Mouse (Mus musculus): ENCODE results near the gene Syne2. TPM values are rescaled to one million over a fixed set of nuclear protein-coding genes. Genes with fewer than 3 reads are reported as not detected.

Gene Syne2
- polyA plus RNA-seq, 1 experiment from 2014 or later = 80.1 TPM

GRCm38 (mm10) chr12:75822122-75822521 lies 4.2 kb downstream of the Syne2 start:
- WGBS = 61% methylated on average over 6 of the region's 6 CpGs
- no peaks in the 10 kb centered on the region for H3K9me3 ChIP-seq (ENCODE audit: control insufficient read depth, low read length)
- H3K4me2 ChIP-seq = no peak overlapping the region
- DNase-seq (ENCODE audit: low spot score, missing footprints) (peak; percentile 59), ATAC-seq (ENCODE audit: low FRiP score) (no peak)
- no peaks in the 10 kb centered on the region for H3K36me3 ChIP-seq (ENCODE audit: control insufficient read depth, insufficient read depth, low read length)
- H3K27me3 ChIP-seq (ENCODE audit: control insufficient read depth, insufficient read depth, low read length) = no peaks in the 10 kb centered on the region
- H3K27ac ChIP-seq (ENCODE audit: low read depth, low read length) = no peak overlapping the region
- peaks cover 11% of the 10 kb centered on the region for H3K4me1 ChIP-seq (ENCODE audit: control insufficient read depth, insufficient read depth, low read length)
- no peak overlapping the region for H3K9ac ChIP-seq (ENCODE audit: low read length)
- H3K4me3 ChIP-seq (ENCODE audit: low read depth, low read length) = no peak overlapping the region

GRCm38 (mm10) chr12:75823475-75823874 lies 5.5 kb downstream of the Syne2 start:
- H3K36me3 ChIP-seq (ENCODE audit: control insufficient read depth, insufficient read depth, low read length) = no peaks in the 10 kb centered on the region
- no peak overlapping the region for H3K9ac ChIP-seq (ENCODE audit: low read length)
- no peak overlapping the region for H3K27ac ChIP-seq (ENCODE audit: low read depth, low read length)
- no peaks in the 10 kb centered on the region for H3K27me3 ChIP-seq (ENCODE audit: control insufficient read depth, insufficient read depth, low read length)
- WGBS = 90% methylated on average over 6 of the region's 6 CpGs
- H3K4me1 ChIP-seq (ENCODE audit: control insufficient read depth, insufficient read depth, low read length) = peaks cover 11% of the 10 kb centered on the region
- H3K4me3 ChIP-seq (ENCODE audit: low read depth, low read length) = no peak overlapping the region
- H3K4me2 ChIP-seq = no peak overlapping the region
- ATAC-seq (ENCODE audit: low FRiP score) = no peak
- no peak for DNase-seq (ENCODE audit: low spot score, missing footprints)
- no peaks in the 10 kb centered on the region for H3K9me3 ChIP-seq (ENCODE audit: control insufficient read depth, low read length)

- no peaks in the 10 kb centered on the region for H3K36me3 ChIP-seq (ENCODE audit: control insufficient read depth, insufficient read depth, low read length)
- WGBS = 92% methylated on average over 7 of the region's 7 CpGs
- no peak overlapping the region for H3K9ac ChIP-seq (ENCODE audit: low read length)
- H3K4me2 ChIP-seq = no peak overlapping the region
- H3K4me1 ChIP-seq (ENCODE audit: control insufficient read depth, insufficient read depth, low read length) = peaks cover 3% of the 10 kb centered on the region
- no peaks in the 10 kb centered on the region for H3K27me3 ChIP-seq (ENCODE audit: control insufficient read depth, insufficient read depth, low read length)
- no peaks in the 10 kb centered on the region for H3K9me3 ChIP-seq (ENCODE audit: control insufficient read depth, low read length)
- H3K27ac ChIP-seq (ENCODE audit: low read depth, low read length) = no peak overlapping the region
- ATAC-seq (ENCODE audit: low FRiP score) = no peak
- H3K4me3 ChIP-seq (ENCODE audit: low read depth, low read length) = no peak overlapping the region
- DNase-seq (ENCODE audit: low spot score, missing footprints) = no peak
Measured at GRCm38 (mm10) chr12:75825458-75825857, 7.5 kb downstream of the Syne2 start.

- 76% methylated on average over 10 of the region's 10 CpGs for WGBS
- no peaks in the 10 kb centered on the region for H3K36me3 ChIP-seq (ENCODE audit: control insufficient read depth, insufficient read depth, low read length)
- peaks cover 3% of the 10 kb centered on the region for H3K4me1 ChIP-seq (ENCODE audit: control insufficient read depth, insufficient read depth, low read length)
- H3K27me3 ChIP-seq (ENCODE audit: control insufficient read depth, insufficient read depth, low read length) = no peaks in the 10 kb centered on the region
- ATAC-seq (ENCODE audit: low FRiP score) (no peak), DNase-seq (ENCODE audit: low spot score, missing footprints) (no peak)
- H3K4me3 ChIP-seq (ENCODE audit: low read depth, low read length) = no peak overlapping the region
- H3K4me2 ChIP-seq = no peak overlapping the region
- H3K27ac ChIP-seq (ENCODE audit: low read depth, low read length) = no peak overlapping the region
- H3K9ac ChIP-seq (ENCODE audit: low read length) = no peak overlapping the region
- no peaks in the 10 kb centered on the region for H3K9me3 ChIP-seq (ENCODE audit: control insufficient read depth, low read length)
Measured at GRCm38 (mm10) chr12:75826699-75827353, 8.9 kb downstream of the Syne2 start.

- Histone ChIP-seq H3K4me1 (ENCODE audit: control insufficient read depth, insufficient read depth, low read length) (no peaks in the 10 kb centered on the region; the same call in 1 of the 2 replicates), H3K27me3 (ENCODE audit: control insufficient read depth, insufficient read depth, low read length) (no peaks in the 10 kb centered on the region), H3K9ac (ENCODE audit: low read length) (no peak overlapping the region), H3K4me2 (no peak overlapping the region), H3K4me3 (ENCODE audit: low read depth, low read length) (no peak overlapping the region), H3K27ac (ENCODE audit: low read depth, low read length) (no peak overlapping the region), H3K36me3 (ENCODE audit: control insufficient read depth, insufficient read depth, low read length) (no peaks in the 10 kb centered on the region), H3K9me3 (ENCODE audit: control insufficient read depth, low read length) (no peaks in the 10 kb centered on the region)
- 85% methylated on average over 15 of the region's 15 CpGs for WGBS
- ATAC-seq (ENCODE audit: low FRiP score) (no peak), DNase-seq (ENCODE audit: low spot score, missing footprints) (no peak)
Measured at GRCm38 (mm10) chr12:75827751-75828150, 9.8 kb downstream of the Syne2 start.

- no peak overlapping the region for H3K27ac ChIP-seq (ENCODE audit: low read depth, low read length)
- ATAC-seq (ENCODE audit: low FRiP score) = no peak
- H3K9me3 ChIP-seq (ENCODE audit: control insufficient read depth, low read length) = no peaks in the 10 kb centered on the region
- WGBS = 91% methylated on average over 5 of the region's 5 CpGs
- H3K36me3 ChIP-seq (ENCODE audit: control insufficient read depth, insufficient read depth, low read length) = no peaks in the 10 kb centered on the region
- no peak overlapping the region for H3K4me2 ChIP-seq
- no peak overlapping the region for H3K4me3 ChIP-seq (ENCODE audit: low read depth, low read length)
- peaks cover 5% of the 10 kb centered on the region for H3K4me1 ChIP-seq (ENCODE audit: control insufficient read depth, insufficient read depth, low read length)
- DNase-seq (ENCODE audit: low spot score, missing footprints) = no peak
- H3K9ac ChIP-seq (ENCODE audit: low read length) = no peak overlapping the region
- no peaks in the 10 kb centered on the region for H3K27me3 ChIP-seq (ENCODE audit: control insufficient read depth, insufficient read depth, low read length)
Measured at GRCm38 (mm10) chr12:75829616-75830015, 11.7 kb downstream of the Syne2 start.

GRCm38 (mm10) chr12:75833149-75833959 lies 15.4 kb downstream of the Syne2 start:
- WGBS = 79% methylated on average over 12 of the region's 12 CpGs
- Histone ChIP-seq H3K27ac (ENCODE audit: low read depth, low read length) (no peak overlapping the region), H3K4me2 (no peak overlapping the region), H3K4me3 (ENCODE audit: low read depth, low read length) (no peak overlapping the region), H3K9ac (ENCODE audit: low read length) (no peak overlapping the region), H3K9me3 (ENCODE audit: control insufficient read depth, low read length) (no peaks in the 10 kb centered on the region), H3K36me3 (ENCODE audit: control insufficient read depth, insufficient read depth, low read length) (no peaks in the 10 kb centered on the region), H3K4me1 (ENCODE audit: control insufficient read depth, insufficient read depth, low read length) (peaks cover 22% of the 10 kb centered on the region), H3K27me3 (ENCODE audit: control insufficient read depth, insufficient read depth, low read length) (no peaks in the 10 kb centered on the region)
- DNase-seq (ENCODE audit: low spot score, missing footprints) = no peak
- ATAC-seq (ENCODE audit: low FRiP score) = peak; percentile 38; the same call in 1 of the 2 replicates

GRCm38 (mm10) chr12:75833960-75834729 lies 16.2 kb downstream of the Syne2 start:
- ATAC-seq (ENCODE audit: low FRiP score) = no peak
- Histone ChIP-seq H3K4me1 (ENCODE audit: control insufficient read depth, insufficient read depth, low read length) (peaks cover 22% of the 10 kb centered on the region), H3K4me3 (ENCODE audit: low read depth, low read length) (no peak overlapping the region), H3K9me3 (ENCODE audit: control insufficient read depth, low read length) (no peaks in the 10 kb centered on the region), H3K27ac (ENCODE audit: low read depth, low read length) (no peak overlapping the region), H3K4me2 (no peak overlapping the region), H3K36me3 (ENCODE audit: control insufficient read depth, insufficient read depth, low read length) (no peaks in the 10 kb centered on the region), H3K27me3 (ENCODE audit: control insufficient read depth, insufficient read depth, low read length) (no peaks in the 10 kb centered on the region), H3K9ac (ENCODE audit: low read length) (no peak overlapping the region)
- WGBS = 73% methylated on average over 14 of the region's 14 CpGs
- DNase-seq (ENCODE audit: low spot score, missing footprints) = no peak
